Mouse (Mus musculus): ENCODE results near the gene R3hdm2. TPM values are rescaled to one million over a fixed set of nuclear protein-coding genes. Genes with fewer than 3 reads are reported as not detected.

The R3hdm2 gene
- total and polyA plus RNA-seq, 3 experiments = 116 to 274 (median 127) TPM

DNA sequence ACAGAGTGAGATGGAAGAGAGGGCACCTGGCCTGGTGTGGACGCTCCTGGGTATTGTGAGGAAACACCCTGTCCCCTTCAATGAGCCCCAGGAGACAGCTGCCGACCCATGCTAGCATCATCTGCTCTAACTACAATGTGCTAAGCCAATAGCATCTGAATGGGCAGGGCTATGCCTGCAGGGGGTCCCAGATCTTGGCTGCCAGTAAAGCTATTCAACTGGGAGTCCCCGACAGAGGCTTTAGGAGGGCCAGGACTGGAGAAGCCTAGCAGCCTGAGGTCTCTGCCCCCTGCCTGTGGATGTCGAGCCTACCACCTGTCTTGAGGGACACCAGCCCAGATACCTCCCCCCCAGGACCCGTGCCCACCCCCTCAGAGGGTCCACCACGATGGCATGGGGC is 162.6 kb downstream of the R3hdm2 start:
- DNase-seq = no peak

- DNase-seq = no peak
Observed at GRCm38 (mm10) chr10:127543916-127544315, 163.8 kb downstream of the R3hdm2 start.

- DNase-seq = peak; percentile 46
Observed at GRCm38 (mm10) chr10:127544375-127544774, 164.2 kb downstream of the R3hdm2 start.

DNA sequence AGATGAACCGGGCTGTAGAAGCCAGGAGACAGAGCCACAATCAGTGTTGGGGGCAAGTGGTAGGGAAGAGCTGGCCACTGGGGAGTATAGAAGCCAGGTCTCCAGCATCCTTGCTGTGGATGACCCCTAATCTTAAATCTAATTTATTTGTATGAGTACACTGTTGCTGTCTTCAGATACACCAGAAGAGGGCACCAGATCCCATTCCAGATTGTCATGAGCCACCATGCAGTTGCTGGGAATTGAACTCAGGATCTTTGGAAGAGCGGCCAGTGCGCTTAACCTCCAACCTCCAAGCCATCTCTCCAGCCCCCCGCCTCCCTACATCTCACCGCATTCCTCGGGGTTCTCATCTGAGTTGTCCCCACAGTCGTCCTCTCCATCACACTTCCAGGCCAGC is 166.4 kb downstream of the R3hdm2 start:
- no peak for DNase-seq

DNA sequence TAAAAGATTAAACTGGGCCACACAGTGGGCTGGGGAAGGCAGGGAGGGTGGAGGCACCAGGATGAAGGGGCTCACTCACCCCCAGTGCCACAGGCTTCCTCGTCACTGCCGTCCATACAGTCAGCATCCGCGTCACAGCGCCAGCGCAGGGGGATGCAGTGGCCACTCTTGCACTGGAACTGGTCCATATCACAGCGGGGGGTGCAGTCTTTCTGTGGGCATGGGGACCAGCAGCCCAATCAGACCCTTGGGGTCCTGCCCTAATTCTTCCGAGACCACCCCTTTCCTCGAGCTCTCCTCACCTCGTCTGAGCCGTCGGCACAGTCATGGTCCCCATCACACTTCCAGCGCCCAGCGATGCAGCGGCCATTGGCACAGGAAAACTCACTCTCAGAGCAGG is 168.1 kb downstream of the R3hdm2 start:
- DNase-seq = no peak

Other genes starting within 250 kb of the R3hdm2 start
- gene B4galnt1, start 215.1 kb upstream of the R3hdm2 start, total RNA-seq (2021) = 10 to 100 TPM in 1 of 2 experiments, 1 to 10 TPM in 1; 8.3 to 11.6 TPM
- 17.8 and 19.1 TPM in 2 replicates for gene B4galnt1, start 215.1 kb upstream of the R3hdm2 start, polyA plus RNA-seq (2012; rRNA removed)
- gene Slc26a10, start 199.7 kb upstream of the R3hdm2 start, total RNA-seq (2021) = under 1 TPM; 0.35 to 0.58 TPM
- 1.1 and 2.4 TPM in 2 replicates for gene Slc26a10, start 199.7 kb upstream of the R3hdm2 start, polyA plus RNA-seq (2012; rRNA removed)
- gene Arhgef25, start 190.2 kb upstream of the R3hdm2 start, total RNA-seq (2021) = 10 to 100 TPM; 16.0 to 25.8 TPM
- 41.3 and 44.9 TPM in 2 replicates for gene Arhgef25, start 190.2 kb upstream of the R3hdm2 start, polyA plus RNA-seq (2012; rRNA removed)
- 10 to 100 TPM; 53.6 to 75.7 TPM for gene Dtx3, start 184.6 kb upstream of the R3hdm2 start, total RNA-seq (2021)
- 203 and 219 TPM in 2 replicates for gene Dtx3, start 184.6 kb upstream of the R3hdm2 start, polyA plus RNA-seq (2012; rRNA removed)
- gene Pip4k2c, start 168.7 kb upstream of the R3hdm2 start, total RNA-seq (2021) = 10 to 100 TPM; 41.6 to 47.8 TPM
- 21.7 and 22.5 TPM in 2 replicates for gene Pip4k2c, start 168.7 kb upstream of the R3hdm2 start, polyA plus RNA-seq (2012; rRNA removed)
- gene Kif5a, start 117.0 kb upstream of the R3hdm2 start, total RNA-seq (2021) = 1 to 10 TPM; 6.2 to 7.8 TPM
- gene Kif5a, start 117.0 kb upstream of the R3hdm2 start, polyA plus RNA-seq (2012; rRNA removed) = 28.9 and 30.1 TPM in 2 replicates
- 100 to 1,000 TPM; 149 to 168 TPM for gene Dctn2, start 114.0 kb upstream of the R3hdm2 start, total RNA-seq (2021)
- 205 and 234 TPM in 2 replicates for gene Dctn2, start 114.0 kb upstream of the R3hdm2 start, polyA plus RNA-seq (2012; rRNA removed)
- 10 to 100 TPM; 39.7 to 45.0 TPM for gene Mbd6, start 91.3 kb upstream of the R3hdm2 start, total RNA-seq (2021)
- 99.9 and 105 TPM in 2 replicates for gene Mbd6, start 91.3 kb upstream of the R3hdm2 start, polyA plus RNA-seq (2012; rRNA removed)
- gene Mars, start 68.5 kb upstream of the R3hdm2 start, total RNA-seq (2021) = 100 to 1,000 TPM; 106 to 128 TPM
- 90.6 and 111 TPM in 2 replicates for gene Mars, start 68.5 kb upstream of the R3hdm2 start, polyA plus RNA-seq (2012; rRNA removed)
- gene Arhgap9, start 58.4 kb upstream of the R3hdm2 start, total RNA-seq (2021) = 1 to 10 TPM; 1.9 to 2.7 TPM
- 2.7 and 3.7 TPM in 2 replicates for gene Arhgap9, start 58.4 kb upstream of the R3hdm2 start, polyA plus RNA-seq (2012; rRNA removed)
- 1 to 10 TPM; 2.6 to 5.0 TPM for gene Gli1, start 38.4 kb upstream of the R3hdm2 start, total RNA-seq (2021)
- gene Gli1, start 38.4 kb upstream of the R3hdm2 start, polyA plus RNA-seq (2012; rRNA removed) = 9.1 and 10.2 TPM in 2 replicates
- gene Inhbe, start 25.9 kb upstream of the R3hdm2 start, total RNA-seq (2021) = not detected
- 0.01 and 0.02 TPM in 2 replicates for gene Inhbe, start 25.9 kb upstream of the R3hdm2 start, polyA plus RNA-seq (2012; rRNA removed)
- gene Inhbc, start 9.9 kb upstream of the R3hdm2 start, total RNA-seq (2021) = under 1 TPM in 1 of 2 experiments, not detected in 1; 0.20 TPM
- gene Inhbc, start 9.9 kb upstream of the R3hdm2 start, polyA plus RNA-seq (2012; rRNA removed) = 0.08 TPM in 1 of 2 replicates, not detected in the other
- gene Stac3, start 121.4 kb downstream of the R3hdm2 start, total RNA-seq (2021) = 1 to 10 TPM in 1 of 2 experiments, under 1 TPM in 1; 0.93 to 1.8 TPM
- 1.5 and 2.5 TPM in 2 replicates for gene Stac3, start 121.4 kb downstream of the R3hdm2 start, polyA plus RNA-seq (2012; rRNA removed)
- 10 to 100 TPM; 45.8 to 53.5 TPM for gene Ndufa4l2, start 134.6 kb downstream of the R3hdm2 start, total RNA-seq (2021)
- 86.0 and 107 TPM in 2 replicates for gene Ndufa4l2, start 134.6 kb downstream of the R3hdm2 start, polyA plus RNA-seq (2012; rRNA removed)
- gene Shmt2, start 142.1 kb downstream of the R3hdm2 start, total RNA-seq (2021) = 10 to 100 TPM; 43.3 to 48.8 TPM
- 84.2 and 106 TPM in 2 replicates for gene Shmt2, start 142.1 kb downstream of the R3hdm2 start, polyA plus RNA-seq (2012; rRNA removed)
- 10 to 100 TPM in 1 of 2 experiments, 1 to 10 TPM in 1; 5.0 to 11.7 TPM for gene Nxph4, start 154.2 kb downstream of the R3hdm2 start, total RNA-seq (2021)
- 7.4 and 7.8 TPM in 2 replicates for gene Nxph4, start 154.2 kb downstream of the R3hdm2 start, polyA plus RNA-seq (2012; rRNA removed)
- 100 to 1,000 TPM; 138 to 196 TPM for gene Lrp1, start 240.8 kb downstream of the R3hdm2 start, total RNA-seq (2021)
- gene Lrp1, start 240.8 kb downstream of the R3hdm2 start, polyA plus RNA-seq (2012; rRNA removed) = 197 and 201 TPM in 2 replicates

Data from adrenal gland, adult 2 months (tissue).